Mouse (Mus musculus) brain, embryonic 18.5 days (tissue): ENCODE data around the gene Syt2.

Source experiments
- DNase-seq: peaks from one replicate; pipeline ENCODE4 v3.0.0-alpha.2; 2012; ENCODE audit warnings: low read depth, low spot score

Gene Syt2

GRCm38 (mm10) chr1:134741946-134742661 is 95.6 kb downstream of the Syt2 start:
- DNase-seq, result no peak

- no peak for DNase-seq
Measured at GRCm38 (mm10) chr1:134745648-134746047, 99.2 kb downstream of the Syt2 start.

GRCm38 (mm10) chr1:134747236-134748174 is 101.0 kb downstream of the Syt2 start:
- DNase-seq, result no peak

DNA sequence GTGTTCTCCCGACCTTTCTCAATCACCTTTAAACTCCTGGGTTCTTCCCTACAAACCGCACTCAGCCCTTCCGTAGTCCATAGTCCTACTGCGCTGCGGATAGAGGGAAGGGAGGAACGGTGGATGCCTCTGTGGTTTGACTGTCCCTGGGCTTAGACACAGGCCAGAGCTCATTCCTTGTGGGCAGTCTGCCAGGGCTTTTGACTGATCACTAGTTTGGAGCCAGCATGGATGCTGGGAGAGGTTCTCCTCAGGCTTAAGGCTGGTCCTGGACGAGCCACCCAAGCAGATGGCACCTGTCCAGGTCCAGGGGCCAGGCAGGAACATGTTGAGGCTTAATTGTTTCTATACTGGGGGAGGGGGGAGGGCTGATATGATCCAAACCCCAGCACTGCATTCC is 103.4 kb downstream of the Syt2 start:
- no peak for DNase-seq

GRCm38 (mm10) chr1:134752447-134752846 is 106.0 kb downstream of the Syt2 start:
- no peak for DNase-seq

- DNase-seq, result no peak
Measured at GRCm38 (mm10) chr1:134753751-134754630, 107.5 kb downstream of the Syt2 start.

- DNase-seq, result no peak
Measured at GRCm38 (mm10) chr1:134754818-134755217, 108.3 kb downstream of the Syt2 start.

DNA sequence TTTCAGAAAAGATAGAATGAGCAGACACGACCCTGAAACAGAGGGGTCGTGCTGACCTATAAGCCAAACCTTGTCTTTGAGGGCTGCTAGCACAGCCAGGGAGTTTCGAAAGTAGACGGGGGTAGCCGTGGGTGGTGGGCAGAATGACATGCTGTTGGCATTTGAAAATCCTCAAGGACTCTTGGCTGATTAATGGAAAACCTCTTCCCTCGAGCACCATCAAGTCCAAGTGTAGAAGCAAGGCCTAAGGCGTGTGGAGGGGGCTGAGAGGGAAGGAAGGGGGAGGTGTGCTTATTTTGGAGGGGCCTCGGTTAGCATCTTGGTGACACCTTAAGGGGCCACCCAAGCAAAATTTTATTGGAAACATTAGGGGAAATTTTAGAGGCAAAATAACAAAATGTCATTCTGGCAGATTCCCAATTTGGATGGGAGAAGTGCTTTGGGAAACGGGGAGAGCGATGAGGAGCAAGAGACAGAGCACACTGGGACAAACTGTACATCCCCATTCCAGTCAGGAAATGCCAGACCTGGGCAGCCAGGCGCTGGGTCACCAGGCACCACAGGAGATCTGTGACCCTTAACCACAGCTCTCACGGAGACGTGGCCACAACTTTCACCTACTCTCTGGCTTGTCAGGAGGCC is 109.2 kb downstream of the Syt2 start:
- no peak for DNase-seq

- DNase-seq, result no peak
Measured at GRCm38 (mm10) chr1:134756190-134756873, 109.9 kb downstream of the Syt2 start.

DNA sequence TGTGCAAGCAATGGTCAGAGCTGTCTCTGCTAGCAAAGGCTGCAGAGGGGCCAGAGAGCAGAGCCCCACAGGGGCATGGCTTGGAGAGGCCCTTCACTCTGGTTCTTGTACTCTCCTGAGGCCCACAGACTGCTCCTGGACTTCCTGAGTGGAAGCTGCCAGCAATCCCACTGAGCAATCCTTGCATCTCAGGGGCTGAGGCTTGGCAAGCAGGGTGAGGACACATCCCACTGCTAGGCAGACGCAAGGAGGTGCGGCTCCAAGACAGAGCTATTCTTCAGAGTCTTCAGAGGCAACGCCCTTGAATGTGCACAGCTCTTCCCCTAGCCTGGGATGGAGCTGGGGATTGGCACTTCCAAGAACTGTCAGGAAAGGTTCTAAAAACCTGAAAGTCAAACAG is 110.8 kb downstream of the Syt2 start:
- DNase-seq, result no peak

DNA sequence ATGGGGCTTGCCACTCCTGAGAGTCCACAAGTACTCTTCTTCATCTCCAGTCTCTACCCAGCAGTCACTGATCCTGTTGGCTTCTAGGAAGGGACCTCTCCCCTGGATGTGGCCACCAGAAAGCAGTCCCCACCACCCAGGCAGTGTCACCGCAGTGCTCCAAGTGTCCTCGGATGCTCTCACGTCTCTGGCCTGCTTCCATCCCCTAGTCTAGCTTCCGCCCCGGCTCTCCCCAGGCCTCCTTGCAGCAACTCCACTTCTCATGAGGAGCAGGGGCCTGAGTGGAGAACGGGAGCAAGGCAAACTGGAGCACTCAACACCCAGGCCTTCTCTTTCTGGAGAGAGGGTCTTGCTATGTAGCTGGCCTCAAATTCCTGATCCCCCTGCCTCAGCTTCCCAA is 112.7 kb downstream of the Syt2 start:
- DNase-seq, result no peak

DNA sequence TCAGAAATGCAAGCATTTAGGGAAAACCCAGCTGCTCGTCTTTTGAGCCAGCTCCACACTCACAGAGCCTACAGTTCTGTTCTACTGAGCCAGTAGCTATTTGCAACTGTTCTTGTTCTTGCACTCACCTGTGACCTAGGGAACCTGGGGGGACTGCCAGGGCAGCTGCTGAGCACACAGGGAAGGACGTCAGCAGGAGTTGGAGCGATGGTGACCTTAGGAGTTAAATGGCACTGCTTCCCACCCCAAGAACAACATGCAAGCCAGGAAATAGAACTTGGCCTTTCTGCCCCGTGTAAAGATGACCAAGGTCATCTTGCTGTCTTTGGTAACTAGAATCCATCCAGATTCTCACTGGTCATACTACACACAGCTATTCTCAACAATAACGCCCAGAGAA is 114.2 kb downstream of the Syt2 start:
- DNase-seq, result no peak

GRCm38 (mm10) chr1:134761534-134761933 is 115.1 kb downstream of the Syt2 start:
- DNase-seq, result no peak

DNA sequence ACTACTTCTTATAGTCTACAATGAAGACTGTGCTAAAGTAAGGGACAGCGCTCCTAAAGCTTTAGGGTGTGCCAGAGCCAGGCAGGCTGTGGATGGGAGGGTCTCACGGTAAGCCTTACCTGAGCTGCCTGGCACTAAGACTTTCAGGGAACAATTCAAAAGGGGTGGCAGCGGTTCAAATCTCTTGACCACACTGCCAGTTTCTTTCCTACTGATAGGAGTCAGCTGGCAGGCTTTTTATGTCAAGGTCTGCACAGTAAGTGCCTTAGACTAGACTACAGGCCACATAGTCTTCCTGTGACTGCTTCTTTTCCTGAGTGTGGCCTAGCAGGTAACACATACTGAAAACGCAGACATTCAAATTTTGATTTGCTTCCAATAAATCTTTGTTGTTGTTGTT is 116.8 kb downstream of the Syt2 start:
- DNase-seq, result no peak

DNA sequence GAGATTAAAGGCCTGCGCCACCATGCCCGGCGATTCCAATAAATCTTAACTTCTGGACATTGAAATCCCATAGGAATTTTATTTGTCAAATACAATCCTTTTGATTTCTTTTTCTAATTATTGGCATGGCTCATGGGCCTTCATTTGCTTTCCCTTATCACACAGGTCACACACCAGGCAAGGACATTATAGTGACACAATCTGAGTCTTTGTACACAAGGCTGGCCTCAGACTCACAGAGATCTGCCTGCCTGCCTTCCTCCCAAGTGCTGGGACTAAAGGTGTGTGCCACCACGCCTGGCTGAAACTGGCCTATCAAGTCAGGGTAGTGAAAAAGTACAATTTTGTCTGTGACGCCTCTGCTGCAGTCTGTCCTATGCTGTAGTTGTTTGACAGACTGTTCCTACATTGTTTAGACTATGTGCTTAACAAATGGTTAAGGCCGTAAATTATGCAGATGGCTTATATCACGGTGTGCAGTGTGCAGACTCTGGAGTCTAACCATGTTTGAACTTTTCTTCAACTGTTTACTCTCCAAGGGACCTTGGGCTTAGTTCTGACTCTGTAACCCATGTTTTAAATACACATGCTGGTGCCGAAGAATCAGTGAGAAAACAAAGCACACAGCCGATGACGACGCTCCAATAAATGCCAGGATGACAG is 117.4 kb downstream of the Syt2 start:
- DNase-seq, result no peak

DNA sequence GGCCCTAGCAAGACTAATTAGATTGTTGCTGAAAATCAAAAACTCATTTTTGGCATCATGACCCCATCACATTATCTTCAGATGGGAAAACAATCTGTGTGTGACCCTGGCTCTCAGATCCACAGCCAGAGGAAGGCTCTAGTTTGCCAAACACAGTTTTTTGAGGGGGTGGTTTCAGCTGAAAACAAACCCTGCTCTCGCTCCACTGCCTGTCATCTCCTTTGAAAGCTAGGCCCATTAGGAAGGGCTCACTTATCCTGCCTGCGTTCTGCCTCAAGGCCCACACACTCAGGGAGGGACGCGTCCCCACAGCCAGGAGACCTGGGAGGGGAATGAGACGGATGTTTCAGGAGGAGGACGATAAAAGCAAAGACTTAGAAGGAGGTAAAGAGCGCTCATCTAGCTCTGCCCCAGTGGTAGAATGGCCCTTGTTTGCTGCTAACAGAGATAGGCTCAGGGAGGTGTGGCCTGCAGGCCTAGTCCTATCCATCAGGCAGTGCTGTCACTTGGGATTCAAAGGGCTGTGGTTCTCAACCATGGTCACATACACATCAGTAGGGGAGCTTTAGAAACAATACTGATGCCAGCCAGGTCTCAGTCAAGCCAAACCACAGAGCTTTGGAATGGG is 118.5 kb downstream of the Syt2 start:
- DNase-seq, result no peak

DNA sequence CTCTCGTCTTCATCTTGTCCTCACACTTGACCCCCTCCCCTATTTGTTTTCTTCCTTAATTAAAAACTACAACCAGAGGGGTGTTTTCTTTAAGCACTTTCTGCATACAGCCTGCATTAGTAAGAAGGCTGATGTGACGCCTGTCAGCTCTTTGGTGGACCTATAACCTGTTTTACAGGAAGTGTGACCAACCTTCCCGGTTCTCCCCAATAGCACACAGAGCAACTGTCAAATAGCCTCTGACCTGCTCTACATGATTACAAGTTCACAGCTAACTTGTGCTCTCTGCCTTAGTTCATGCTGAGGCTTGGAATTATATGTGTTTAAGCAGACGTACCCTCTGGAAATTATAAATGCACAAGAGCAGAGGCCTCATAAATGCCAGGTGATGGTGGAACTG is 120.0 kb downstream of the Syt2 start:
- DNase-seq, result no peak

GRCm38 (mm10) chr1:134770312-134770711 is 123.8 kb downstream of the Syt2 start:
- no peak for DNase-seq

DNA sequence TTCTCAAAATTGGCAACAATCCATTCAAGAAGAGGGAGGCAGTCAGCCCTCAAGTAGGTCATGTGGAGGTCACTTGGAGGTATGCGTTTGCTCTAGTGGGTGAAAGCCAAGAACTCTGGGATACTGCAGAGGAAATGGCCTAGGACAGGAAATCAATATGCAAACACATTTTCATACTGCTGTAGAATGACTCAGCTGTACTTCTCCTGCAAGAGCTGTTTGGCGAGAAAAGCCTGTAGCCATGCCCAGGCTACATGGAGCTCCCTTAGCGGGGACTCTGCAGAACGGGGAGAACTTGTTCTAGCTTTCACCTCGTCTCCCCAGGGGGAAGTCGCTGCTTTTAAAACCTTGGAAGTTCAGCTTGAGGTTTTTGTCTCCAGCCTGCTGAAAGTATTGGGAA is 124.9 kb downstream of the Syt2 start:
- DNase-seq, result no peak

GRCm38 (mm10) chr1:134771999-134772398 is 125.5 kb downstream of the Syt2 start:
- DNase-seq, result no peak
